Mouse (Mus musculus) gastrocnemius, adult 8-10 months (tissue): ENCODE measurements around the gene Olfr341. TPM values are rescaled to one million over a fixed set of nuclear protein-coding genes. Genes with fewer than 3 reads are reported as not detected.

Experiments
- DNase-seq, 2 experiments: peaks; one replicate each; pipeline ENCODE4 v3.0.0; 2022; ENCODE audit warnings: low spot score in 2 of 2
- total RNA-seq, 4 experiments: library from RNA; stranded (reverse); gene quantifications; 2 replicates each; pipeline ENCODE4 v1.2.4; 2022

The Olfr341 gene
- total RNA-seq = not detected

DNA sequence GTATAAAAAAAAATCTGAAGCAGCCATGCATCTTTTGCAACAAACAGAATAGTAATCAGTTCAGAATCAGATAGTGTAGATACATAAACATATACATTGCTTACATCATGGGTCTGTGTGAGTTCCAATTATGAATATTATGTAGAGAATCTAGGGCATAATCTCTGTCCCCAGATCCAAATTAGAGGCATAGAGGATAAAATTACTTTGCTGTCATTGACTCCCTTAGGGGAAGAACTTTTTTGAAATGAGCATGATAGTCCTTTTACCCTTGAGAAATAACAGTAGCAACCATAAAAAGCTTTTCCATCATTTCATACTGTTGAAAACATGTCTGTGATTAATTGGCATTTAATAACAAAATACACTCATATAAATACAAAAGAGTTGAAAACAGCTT is at the start of gene Olfr341:
Gene Olfr341 (minus strand): TSS at position 101 of the 400 bp plus-strand sequence.
- DNase-seq = no peak

DNA sequence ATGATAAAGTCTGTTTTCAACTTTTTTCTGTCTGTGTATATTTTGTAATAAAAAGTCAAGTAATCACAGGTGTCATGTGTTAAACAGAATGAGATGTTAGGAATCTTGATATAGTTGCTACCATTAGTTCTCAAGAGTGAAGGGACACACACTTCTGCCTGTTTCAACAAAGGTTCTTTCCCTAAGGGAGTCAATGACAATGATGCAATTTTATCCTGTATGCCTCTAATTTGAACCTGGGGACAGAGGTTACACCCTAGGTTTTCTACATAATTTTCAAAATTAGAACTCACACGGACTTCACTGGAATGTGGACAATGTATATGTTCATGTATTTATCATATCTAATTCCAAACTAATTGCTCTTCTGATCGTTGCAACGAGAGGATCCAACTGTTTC is 42.4 kb upstream of the Olfr341 start, which contains the start of gene Olfr342:
Gene Olfr342 (plus strand): TSS at position 301 of the 400 bp plus-strand sequence.
- no peak for DNase-seq

DNA sequence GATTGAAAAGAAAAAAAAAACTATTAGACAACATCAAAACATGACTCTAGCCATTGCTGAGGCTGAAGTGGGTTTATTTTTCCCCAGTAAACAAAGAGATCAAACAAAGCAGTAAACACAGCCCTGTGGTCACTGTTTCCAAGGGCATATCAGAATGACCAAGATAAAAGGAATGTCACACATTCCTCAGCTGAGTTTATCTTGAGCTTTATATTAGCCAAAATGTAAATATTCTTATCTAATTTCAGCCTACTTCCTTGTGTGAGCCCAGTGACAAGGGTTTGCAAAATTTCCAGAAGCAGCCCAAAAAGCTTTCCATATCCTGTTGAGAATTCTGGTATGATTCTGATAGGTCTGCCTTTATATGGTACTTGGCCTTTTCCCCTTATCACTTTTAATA is 8.6 kb downstream of the Olfr341 start:
- DNase-seq = no peak

DNA sequence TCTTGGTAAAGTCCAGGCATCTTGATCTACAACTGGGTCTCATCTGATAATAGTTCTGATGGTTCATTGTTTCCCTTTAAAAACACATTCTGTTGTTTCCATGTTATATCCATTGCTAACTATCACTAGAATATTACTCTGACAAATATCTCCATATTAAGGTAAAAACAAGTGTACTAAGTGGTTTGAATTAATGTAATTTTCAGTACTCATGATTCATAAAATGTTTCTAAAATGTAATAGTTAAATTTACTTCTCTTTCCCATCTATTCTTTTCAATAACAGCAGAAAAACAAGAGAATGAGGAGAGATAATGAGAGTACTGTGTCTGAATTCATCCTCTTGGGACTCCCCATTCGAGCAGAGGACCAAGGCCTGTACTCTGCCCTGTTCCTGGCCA is 30.0 kb downstream of the Olfr341 start, which contains the start of gene Olfr340:
Gene Olfr340 (plus strand): TSS at position 301 of the 400 bp plus-strand sequence.
- DNase-seq = no peak

Other genes starting within 250 kb of the Olfr341 start
- gene Olfr338, start 108.9 kb downstream of the Olfr341 start, total RNA-seq = under 1 TPM in 1 of 4 experiments, not detected in 3; 0.05 TPM
- gene Olfr339, start 63.5 kb downstream of the Olfr341 start, total RNA-seq = not detected
- not detected for gene Olfr340, start 29.9 kb downstream of the Olfr341 start, total RNA-seq
- gene Olfr342, start 42.5 kb upstream of the Olfr341 start, total RNA-seq = not detected
- gene Olfr344, start 84.2 kb upstream of the Olfr341 start, total RNA-seq = not detected
- gene Olfr345, start 157.6 kb upstream of the Olfr341 start, total RNA-seq = not detected
- gene Olfr346, start 203.3 kb upstream of the Olfr341 start, total RNA-seq = not detected
- gene Olfr347, start 249.4 kb upstream of the Olfr341 start, total RNA-seq = not detected